Mouse (Mus musculus): ENCODE measurements around the gene Ptbp3. TPM values are rescaled to one million over a fixed set of nuclear protein-coding genes. Genes with fewer than 3 reads are reported as not detected.

Ptbp3 gene
- polyA plus RNA-seq, 1 experiment from 2014 or later = 64.9 TPM

DNA sequence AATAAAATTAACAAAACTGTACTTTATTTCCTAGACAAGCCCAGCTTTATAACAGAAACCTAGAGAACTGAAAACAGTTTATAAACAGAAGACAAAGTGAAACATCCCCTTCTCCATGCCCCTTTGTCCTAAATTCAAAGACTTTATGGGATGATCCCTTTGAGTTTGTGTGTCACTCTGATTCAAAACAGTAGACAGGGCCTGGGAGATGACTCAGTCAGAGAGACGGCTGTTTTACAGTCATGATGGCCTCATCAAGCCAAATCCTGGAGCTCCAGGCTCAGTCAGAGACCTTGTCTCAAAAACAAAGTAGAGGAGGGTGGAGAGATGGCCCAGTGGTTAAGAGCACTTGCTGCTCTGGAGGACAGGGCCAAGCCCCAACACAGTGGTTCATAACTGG is 2.7 kb upstream of the Ptbp3 start:
- Histone ChIP-seq H3K9me3 (replicated peaks) (no peaks in the 10 kb centered on the region), H3K9ac (no peak overlapping the region), H3K4me1 (peaks cover 8% of the 10 kb centered on the region), H3K27ac (no peak overlapping the region), H3K36me3 (no peaks in the 10 kb centered on the region), H3K4me3 (replicated peaks) (no peak overlapping the region), H3K27me3 (no peaks in the 10 kb centered on the region), H3K4me2 (no peak overlapping the region)
- WGBS = 81% methylated on average over 1 of the region's 1 CpGs
- no peak for ATAC-seq (replicated peaks; ENCODE audit: low FRiP score)

DNA sequence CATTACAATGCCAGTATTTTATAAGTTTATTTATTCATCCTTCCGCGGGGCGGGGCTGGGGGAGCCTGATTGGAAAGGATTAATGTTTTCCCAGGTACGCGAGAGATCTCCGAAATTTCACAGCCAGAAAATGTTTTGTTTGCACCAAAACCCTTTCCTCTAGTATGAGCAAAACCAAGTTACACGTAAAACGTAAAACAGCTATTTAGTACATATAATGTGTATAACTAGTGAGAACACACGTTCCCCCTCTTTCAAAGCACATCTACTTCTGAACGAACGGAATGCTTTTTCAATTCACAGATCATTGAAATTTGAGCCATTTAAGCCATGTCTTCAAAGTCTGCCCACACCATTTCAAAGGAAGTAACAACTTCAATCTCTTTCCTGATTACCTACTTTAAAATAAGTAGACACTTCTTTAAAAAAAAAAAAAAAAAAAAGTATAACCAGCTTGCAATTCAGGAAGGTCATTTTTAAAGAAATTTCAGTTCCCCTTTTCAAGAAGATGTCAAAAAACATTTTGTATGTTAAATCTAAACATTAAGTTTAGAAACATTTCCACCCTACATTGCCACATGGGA is 905 bp upstream of the Ptbp3 start:
- WGBS = 10% methylated on average over 11 of the region's 11 CpGs
- peak overlapping the region; percentile 97 for H3K27ac ChIP-seq

DNA sequence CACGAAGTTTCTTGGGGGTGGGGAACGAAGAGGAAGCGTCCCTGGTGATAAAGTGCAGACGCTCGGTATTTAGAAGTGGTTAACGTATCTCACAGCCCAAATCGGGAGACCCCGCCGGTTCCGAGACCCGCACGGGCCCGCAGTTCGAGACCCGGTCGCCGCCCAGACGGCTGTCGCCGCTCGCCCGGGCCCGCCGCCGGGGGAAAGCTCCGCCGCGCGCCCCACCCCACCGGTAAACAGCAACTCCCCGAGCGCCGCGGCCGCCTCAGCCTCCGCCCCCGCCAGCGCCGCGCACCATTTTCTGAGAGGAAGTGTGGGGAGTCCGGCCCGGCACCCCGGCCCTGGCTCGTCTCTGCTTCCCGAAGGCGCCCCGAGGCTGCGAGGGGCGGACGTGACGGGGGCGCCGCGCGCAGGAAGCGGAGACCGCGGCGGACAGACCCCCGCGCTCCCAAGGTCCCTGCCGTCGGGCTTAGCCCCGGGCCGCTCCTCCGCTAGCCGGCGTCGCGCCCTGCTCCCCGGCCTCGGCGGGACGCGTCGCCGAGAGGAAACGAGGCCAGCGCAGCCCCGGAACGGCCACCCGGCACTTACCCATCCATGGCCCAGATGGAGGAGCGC is 497 bp downstream of the Ptbp3 start:
- no peaks in the 10 kb centered on the region for H3K36me3 ChIP-seq
- peaks cover 19% of the 10 kb centered on the region for H3K4me1 ChIP-seq
- H3K4me2 ChIP-seq = peak overlapping the region; percentile 90
- H3K9me3 ChIP-seq (replicated peaks) = no peaks in the 10 kb centered on the region
- peak overlapping the region; percentile 98 for H3K27ac ChIP-seq
- H3K4me3 ChIP-seq (replicated peaks) = peak overlapping the region; percentile 98
- under 1% methylated on average over 80 of the region's 83 CpGs for WGBS
- H3K9ac ChIP-seq = peak overlapping the region; percentile 96
- peak; percentile 79 for ATAC-seq (replicated peaks; ENCODE audit: low FRiP score)
- no peaks in the 10 kb centered on the region for H3K27me3 ChIP-seq

More for the DNA sequence above, 905 bp upstream of the Ptbp3 start:
- H3K36me3 ChIP-seq = no peaks in the 10 kb centered on the region
- peak overlapping the region; percentile 98 for H3K4me3 ChIP-seq (replicated peaks)
- H3K27me3 ChIP-seq = no peaks in the 10 kb centered on the region
- H3K4me2 ChIP-seq = peak overlapping the region; percentile 90
- peaks cover 15% of the 10 kb centered on the region for H3K4me1 ChIP-seq
- no peaks in the 10 kb centered on the region for H3K9me3 ChIP-seq (replicated peaks)
- no peak for ATAC-seq (replicated peaks; ENCODE audit: low FRiP score)
- H3K9ac ChIP-seq = peak overlapping the region; percentile 83

DNA sequence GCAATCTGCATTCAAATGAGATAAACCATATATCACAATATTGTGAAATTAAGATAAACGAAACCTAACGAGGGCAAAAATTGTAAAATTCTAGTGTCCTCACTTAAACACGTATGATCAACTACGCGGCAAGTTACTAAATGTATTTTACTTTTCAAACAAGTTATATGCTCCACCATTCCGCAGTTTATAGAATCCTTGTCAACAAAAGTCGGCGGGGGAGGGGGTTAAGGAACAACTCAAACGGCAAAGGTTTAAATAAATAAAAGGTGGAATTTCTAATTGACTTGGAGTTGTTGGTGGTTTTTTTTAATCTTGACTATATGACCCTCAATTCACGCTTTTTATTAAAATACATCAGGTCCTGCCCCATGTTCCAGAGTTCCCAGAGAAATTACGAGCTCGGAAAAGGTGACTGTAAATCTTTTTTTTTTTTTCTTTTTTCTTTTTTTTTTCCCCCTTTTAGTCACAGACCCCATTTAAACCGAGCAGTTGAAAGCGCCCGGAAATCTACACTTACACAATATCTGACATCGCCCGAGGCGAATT is 1.1 kb downstream of the Ptbp3 start:
- peaks cover 19% of the 10 kb centered on the region for H3K4me1 ChIP-seq
- peak overlapping the region; percentile 90 for H3K4me2 ChIP-seq
- no peaks in the 10 kb centered on the region for H3K27me3 ChIP-seq
- 2% methylated on average over 18 of the region's 18 CpGs for WGBS
- no peak for ATAC-seq (replicated peaks; ENCODE audit: low FRiP score)
- H3K36me3 ChIP-seq = no peaks in the 10 kb centered on the region
- no peaks in the 10 kb centered on the region for H3K9me3 ChIP-seq (replicated peaks)
- peak overlapping the region; percentile 98 for H3K27ac ChIP-seq
- H3K4me3 ChIP-seq (replicated peaks) = peak overlapping the region; percentile 98
- peak overlapping the region; percentile 96 for H3K9ac ChIP-seq

DNA sequence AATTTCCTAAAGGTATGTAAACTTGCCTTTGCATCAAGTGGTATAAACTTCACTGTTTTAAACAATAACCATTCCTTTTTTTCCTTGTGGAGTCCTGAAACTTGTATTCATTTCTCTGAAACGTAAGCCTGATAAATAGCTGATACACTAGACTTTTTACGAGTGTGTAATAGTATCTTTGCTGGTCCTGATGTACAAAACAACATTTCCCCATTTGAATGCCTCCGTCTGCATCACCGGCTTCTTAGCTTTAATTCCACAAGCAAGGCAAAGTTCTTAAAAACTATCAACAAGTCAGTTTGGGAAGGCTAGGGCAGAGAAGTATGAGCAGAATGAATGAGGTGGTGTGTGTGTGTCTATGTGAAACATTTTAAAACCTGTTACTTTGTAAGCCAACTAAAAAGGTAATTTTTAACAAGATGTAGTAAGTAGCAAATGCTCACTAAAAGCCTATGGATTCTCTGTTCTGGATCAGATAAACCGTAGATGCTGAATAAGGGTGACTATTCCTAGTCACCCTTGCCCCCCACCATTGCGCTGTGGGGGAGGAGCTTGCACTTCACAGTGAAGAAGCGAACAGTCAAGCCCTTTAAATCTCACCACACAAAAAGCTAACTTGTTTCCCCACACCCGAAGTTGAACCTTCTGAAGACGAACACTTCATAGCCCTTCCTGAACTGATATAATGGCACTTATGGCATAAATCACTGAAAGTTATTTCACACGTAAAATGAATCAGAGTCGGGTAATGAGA is 1.9 kb downstream of the Ptbp3 start:
- H3K27me3 ChIP-seq = no peaks in the 10 kb centered on the region
- no peak for ATAC-seq (replicated peaks; ENCODE audit: low FRiP score)
- H3K9me3 ChIP-seq (replicated peaks) = no peaks in the 10 kb centered on the region
- peaks cover 19% of the 10 kb centered on the region for H3K4me1 ChIP-seq
- H3K9ac ChIP-seq = peak overlapping the region; percentile 96; the same call in 1 of the 2 replicates
- 7% methylated on average over 11 of the region's 11 CpGs for WGBS
- no peaks in the 10 kb centered on the region for H3K36me3 ChIP-seq
- H3K4me2 ChIP-seq = peak overlapping the region; percentile 90
- H3K4me3 ChIP-seq (replicated peaks) = peak overlapping the region; percentile 98
- peak overlapping the region; percentile 98 for H3K27ac ChIP-seq

DNA sequence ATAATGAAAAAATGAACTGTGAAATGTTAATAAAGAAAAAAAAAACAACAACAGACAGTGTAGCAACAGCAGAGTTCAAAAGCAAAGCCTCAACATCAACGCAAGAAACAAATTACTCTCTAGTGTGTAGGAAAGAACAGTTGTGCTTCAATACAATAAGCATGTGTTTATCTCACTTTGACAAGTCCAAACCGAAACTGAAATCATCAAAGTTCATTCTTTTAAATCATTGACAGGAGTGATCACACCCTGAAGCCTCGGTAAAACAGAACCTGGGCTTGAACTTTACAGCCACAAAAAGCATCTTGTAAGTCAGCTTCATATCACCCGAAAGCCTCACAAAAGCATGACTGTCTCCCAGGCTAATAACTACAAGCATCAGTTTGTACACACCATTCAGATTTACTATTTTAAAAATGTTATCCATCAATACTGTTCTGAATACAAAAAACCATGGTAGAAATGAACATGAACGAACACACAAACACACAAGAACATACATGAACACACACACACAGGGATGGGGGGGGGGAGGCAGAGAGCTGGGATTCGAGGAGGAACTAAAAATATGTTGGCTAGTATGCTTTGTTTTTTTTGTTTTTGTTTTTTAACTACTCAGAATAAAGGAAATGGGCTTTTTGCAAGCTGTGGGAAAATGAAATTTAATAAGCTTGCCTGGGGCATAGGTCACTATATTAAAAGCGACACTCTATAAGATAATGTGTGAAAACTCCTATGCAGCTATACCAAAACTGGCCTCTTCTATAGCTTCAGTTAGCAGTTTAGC is 2.7 kb downstream of the Ptbp3 start:
- Histone ChIP-seq H3K4me1 (peaks cover 19% of the 10 kb centered on the region), H3K9me3 (replicated peaks) (no peaks in the 10 kb centered on the region), H3K36me3 (no peaks in the 10 kb centered on the region), H3K4me3 (replicated peaks) (peak overlapping the region; percentile 98), H3K9ac (peak overlapping the region; percentile 7), H3K4me2 (peak overlapping the region; percentile 90), H3K27ac (0 out of 2 replicates have a peak overlapping the region, but pooled peaks have one; percentile 98), H3K27me3 (no peaks in the 10 kb centered on the region)
- no peak for ATAC-seq (replicated peaks; ENCODE audit: low FRiP score)
- WGBS = 47% methylated on average over 7 of the region's 7 CpGs

DNA sequence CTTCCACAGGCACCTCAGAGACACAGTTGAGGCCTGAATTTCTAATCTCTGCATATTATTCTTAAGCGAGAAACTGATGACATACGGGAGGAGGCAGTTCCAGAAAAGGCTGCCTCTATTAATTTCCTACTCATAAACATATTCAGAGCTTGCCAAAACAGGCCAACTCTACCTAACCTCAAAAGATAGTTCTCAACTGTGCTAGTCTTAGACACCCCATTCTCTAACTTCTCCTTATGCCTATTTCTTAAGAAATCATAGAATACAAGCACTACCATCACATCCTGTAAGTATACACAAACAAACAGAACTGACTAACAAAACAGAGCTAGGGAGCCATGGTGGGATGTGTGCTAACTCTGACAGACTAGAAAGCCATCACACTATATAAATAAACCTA is 4.5 kb downstream of the Ptbp3 start:
- WGBS = 64% methylated on average over 2 of the region's 2 CpGs
- Histone ChIP-seq H3K4me3 (replicated peaks) (no peak overlapping the region), H3K27ac (no peak overlapping the region), H3K9me3 (replicated peaks) (no peaks in the 10 kb centered on the region), H3K4me1 (peaks cover 19% of the 10 kb centered on the region), H3K27me3 (no peaks in the 10 kb centered on the region), H3K4me2 (no peak overlapping the region), H3K36me3 (no peaks in the 10 kb centered on the region), H3K9ac (no peak overlapping the region)
- ATAC-seq (replicated peaks; ENCODE audit: low FRiP score) = no peak

DNA sequence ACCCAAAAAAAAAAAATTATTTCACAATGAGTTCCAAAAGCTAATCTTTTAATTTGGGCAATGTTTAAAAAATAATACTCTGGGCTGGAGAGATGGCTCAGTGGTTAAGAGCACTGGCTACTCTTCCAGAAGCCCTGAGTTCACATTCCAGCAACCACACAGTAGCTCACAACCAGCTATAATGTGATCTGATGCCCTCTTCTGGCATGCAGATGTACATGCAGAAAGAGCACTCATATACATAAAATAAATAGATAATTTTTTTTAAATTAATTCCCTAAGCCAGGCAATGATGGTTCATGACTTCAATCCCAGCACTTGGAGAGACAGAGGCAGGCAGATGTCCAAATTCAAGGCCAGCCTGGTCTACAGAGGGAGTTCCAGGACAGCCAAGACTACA is 6.2 kb downstream of the Ptbp3 start:
- ATAC-seq (replicated peaks; ENCODE audit: low FRiP score) = no peak
- no peak overlapping the region for H3K27ac ChIP-seq

DNA sequence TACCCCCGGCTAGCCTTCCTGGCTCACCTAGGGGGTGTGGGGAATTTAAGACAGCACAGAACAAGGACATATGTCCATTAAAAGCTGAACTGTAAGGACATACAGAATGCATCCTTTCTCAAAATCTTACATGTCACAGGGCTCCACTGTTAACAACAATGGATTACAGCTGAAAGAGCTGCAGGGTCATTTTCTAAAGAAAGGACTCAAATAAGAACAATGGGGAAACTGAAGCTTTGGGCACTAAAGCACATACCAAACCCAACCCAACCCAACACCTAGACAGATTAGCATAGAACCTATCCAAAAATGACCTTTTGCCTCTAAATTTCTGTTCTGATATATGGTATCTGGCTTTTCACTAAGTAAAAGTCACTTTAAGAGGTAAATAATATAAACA is 12.9 kb downstream of the Ptbp3 start:
- Histone ChIP-seq H3K9ac (no peak overlapping the region), H3K27ac (no peak overlapping the region), H3K4me1 (0 out of 2 replicates have a peak, but pooled peaks cover 4% of the 10 kb centered on the region), H3K4me3 (replicated peaks) (no peak overlapping the region), H3K27me3 (no peaks in the 10 kb centered on the region), H3K9me3 (replicated peaks) (no peaks in the 10 kb centered on the region), H3K4me2 (no peak overlapping the region), H3K36me3 (no peaks in the 10 kb centered on the region)
- ATAC-seq (replicated peaks; ENCODE audit: low FRiP score) = no peak
- WGBS = 89% methylated on average over 1 of the region's 1 CpGs

More for the DNA sequence above, 6.2 kb downstream of the Ptbp3 start:
- H3K27me3 ChIP-seq = no peaks in the 10 kb centered on the region
- H3K9ac ChIP-seq = no peak overlapping the region
- no peak overlapping the region for H3K4me3 ChIP-seq (replicated peaks)
- H3K4me2 ChIP-seq = no peak overlapping the region
- no peaks in the 10 kb centered on the region for H3K9me3 ChIP-seq (replicated peaks)
- no peaks in the 10 kb centered on the region for H3K36me3 ChIP-seq
- H3K4me1 ChIP-seq = peaks cover 19% of the 10 kb centered on the region

DNA sequence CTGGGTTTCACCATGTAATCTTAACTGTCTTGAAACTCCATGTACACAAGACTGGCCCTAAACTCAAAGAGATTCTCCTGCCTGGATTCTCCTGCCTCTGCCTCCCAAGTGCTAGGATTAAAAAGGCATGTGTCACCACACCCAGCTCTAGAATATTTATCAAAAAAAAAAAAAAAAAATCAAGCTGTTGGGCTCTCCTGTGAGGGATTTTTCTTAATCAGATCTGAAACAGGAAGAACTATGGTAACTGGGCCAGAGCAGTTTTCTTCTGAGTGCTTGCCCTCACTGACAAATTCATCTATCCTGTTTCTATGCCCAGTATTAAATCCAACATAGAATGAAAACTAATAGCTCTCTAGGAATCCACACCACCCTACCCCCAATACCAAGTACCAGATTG is 13.5 kb downstream of the Ptbp3 start:
- Histone ChIP-seq H3K9ac (no peak overlapping the region), H3K36me3 (no peaks in the 10 kb centered on the region), H3K4me1 (0 out of 2 replicates have a peak, but pooled peaks cover 4% of the 10 kb centered on the region), H3K9me3 (replicated peaks) (no peaks in the 10 kb centered on the region), H3K4me2 (no peak overlapping the region), H3K4me3 (replicated peaks) (no peak overlapping the region), H3K27me3 (no peaks in the 10 kb centered on the region), H3K27ac (no peak overlapping the region)
- ATAC-seq (replicated peaks; ENCODE audit: low FRiP score) = no peak

DNA sequence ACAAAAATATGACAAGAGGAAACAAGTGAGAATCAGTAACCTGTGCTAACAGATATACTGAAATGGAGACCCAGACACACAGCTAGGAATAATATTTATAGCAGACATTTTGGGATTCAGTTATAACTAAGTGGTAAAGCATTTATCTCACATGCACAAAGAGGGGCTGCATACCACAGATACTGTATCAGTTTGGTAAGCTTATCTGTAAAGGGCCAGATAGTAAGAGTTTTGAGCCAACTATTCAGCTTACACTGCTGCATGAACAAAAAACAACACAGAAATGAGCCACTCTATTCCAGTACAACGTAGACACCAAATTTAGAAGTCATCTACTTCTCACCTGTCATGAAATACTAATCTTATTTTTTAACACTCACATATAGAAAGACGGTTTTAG is 15.9 kb downstream of the Ptbp3 start:
- H3K27me3 ChIP-seq = no peaks in the 10 kb centered on the region
- ATAC-seq (replicated peaks; ENCODE audit: low FRiP score) = no peak
- H3K27ac ChIP-seq = no peak overlapping the region
- no peaks in the 10 kb centered on the region for H3K9me3 ChIP-seq (replicated peaks)
- H3K4me2 ChIP-seq = no peak overlapping the region
- H3K4me3 ChIP-seq (replicated peaks) = no peak overlapping the region
- no peaks in the 10 kb centered on the region for H3K36me3 ChIP-seq
- H3K4me1 ChIP-seq = peaks cover 7% of the 10 kb centered on the region
- no peak overlapping the region for H3K9ac ChIP-seq
- WGBS = 76% methylated on average over 2 of the region's 2 CpGs
